Mouse (Mus musculus) hindlimb bud, embryonic 11.5 days (tissue): ENCODE data around the gene Gabra5.

Experiments
- DNase-seq: peaks from one replicate; pipeline ENCODE4 v3.0.0-alpha.2; 2012; ENCODE audit warnings: low read depth, low spot score; ENCODE audit errors: extremely low spot score

The Gabra5 gene

DNA sequence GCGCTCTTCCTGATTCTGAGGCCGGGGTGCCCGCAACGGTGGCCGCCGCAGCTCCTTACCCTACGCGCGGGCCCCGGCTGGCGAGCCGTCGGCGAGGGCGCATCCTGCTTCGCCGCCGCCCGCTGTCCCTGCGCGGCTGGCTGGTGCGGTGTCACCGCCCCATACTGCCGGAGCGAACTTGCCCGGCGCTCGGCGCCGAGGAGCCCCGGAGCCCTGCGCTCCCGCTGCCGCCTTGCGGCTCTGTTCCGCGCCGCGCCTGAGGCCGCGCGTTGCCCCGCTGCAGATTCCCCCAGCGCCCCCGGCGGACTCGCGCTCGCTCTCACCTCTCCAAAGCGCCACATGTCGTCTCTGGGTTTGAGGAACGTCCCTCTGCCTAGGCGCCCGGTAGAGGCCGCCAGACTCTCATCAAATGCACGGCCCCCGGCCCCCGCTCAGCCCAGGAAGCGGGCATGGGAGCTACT lies at the start of gene Gabra5:
Gabra5 (minus strand) TSS at position 379 of the 461 bp plus-strand sequence.
- no peak for DNase-seq

DNA sequence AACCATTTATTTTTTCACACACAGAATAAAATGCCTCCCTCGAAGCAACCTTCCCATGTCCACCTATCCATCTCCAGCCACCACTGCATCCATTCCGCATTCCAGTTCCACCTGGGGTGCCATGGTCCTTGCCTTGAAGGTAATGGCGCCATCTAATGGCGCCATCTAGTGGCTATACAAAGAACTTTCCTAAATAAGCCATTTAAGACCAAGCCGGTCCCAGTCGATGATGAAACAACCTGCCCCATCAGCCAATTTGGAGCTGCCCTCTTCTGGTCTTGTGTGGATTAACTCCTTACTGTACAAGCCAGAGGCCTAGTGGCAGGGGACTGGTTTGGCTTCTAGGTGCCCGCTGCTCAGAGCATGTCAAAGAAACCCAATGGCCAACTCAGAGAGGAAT lies 28.7 kb upstream of the Gabra5 start:
- peak; percentile 0 for DNase-seq

DNA sequence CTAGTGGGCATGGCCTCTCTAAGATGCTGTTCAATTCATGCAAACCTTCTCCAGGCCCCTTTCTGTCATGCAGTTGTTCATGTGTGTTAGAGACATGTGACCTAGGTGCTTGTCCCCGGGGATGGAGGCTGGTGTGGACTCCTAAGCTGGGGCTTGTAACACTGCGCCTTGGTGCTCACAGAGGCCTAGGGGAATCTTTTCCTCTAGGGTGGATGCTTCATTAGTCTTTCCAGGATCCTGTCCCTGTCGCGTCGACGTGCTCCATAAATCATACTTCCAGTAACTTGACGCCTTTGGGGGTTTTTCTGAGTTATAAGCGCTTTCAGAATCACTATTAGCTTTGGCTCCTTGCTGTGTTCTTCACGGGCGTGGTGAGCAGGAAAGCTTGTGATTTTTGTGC lies 22.8 kb upstream of the Gabra5 start:
- no peak for DNase-seq

DNA sequence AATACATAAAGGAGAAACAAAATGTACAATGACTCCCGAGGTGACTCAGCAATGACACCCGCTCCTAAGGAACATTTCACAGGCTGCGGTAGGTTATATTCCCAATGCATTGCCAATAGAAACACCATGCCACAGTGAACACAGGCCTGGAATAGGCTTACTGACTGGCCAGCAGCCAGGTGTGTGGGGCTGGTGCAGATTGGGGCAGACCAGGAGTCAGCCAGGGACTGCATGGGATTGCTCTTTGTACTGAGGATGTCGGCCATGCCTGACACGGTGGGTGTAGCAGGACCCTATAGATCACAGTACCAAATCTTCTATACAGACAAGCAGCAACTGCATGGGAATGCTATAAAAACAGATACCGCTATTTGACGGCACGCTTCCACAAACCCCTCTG lies 20.1 kb upstream of the Gabra5 start:
- DNase-seq: no peak

DNA sequence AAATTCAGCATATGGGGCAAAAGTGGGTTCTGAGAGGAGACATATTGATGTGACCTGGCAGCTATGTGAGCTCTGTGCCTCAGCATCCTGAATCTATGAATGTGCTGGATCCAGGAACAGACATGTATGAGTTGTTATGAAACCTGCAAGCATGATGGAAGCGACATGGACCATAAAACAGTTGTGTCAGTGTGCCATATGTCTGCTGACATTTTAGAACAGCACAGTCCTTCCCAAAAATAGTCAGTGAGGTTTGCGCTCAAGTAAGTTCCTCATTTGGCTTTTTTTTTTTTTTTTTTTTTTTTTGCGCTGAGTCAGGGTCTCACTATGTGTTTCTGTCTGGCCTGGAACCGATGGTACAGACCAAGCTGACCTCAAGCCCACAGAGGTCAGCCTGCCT lies 19.6 kb upstream of the Gabra5 start:
- DNase-seq: no peak

DNA sequence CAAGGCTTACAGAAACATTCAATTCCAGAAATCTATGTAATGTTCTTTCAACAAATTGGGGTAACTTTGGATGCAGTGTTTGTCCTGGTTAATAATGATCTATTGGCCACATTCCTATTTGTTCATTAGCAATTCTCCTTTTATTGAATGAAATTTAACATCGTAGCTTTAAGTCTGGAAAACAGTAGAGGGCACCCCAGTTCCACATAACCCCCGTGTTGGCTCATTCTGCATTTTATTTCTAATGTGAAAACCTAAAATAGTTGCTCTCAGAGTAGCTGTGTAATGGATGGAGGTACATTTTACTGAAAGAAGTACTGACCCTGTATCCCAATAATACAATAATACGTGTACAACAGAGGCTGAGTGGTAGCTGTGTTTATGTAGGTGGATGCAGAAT lies 3.1 kb upstream of the Gabra5 start:
- no peak for DNase-seq

DNA sequence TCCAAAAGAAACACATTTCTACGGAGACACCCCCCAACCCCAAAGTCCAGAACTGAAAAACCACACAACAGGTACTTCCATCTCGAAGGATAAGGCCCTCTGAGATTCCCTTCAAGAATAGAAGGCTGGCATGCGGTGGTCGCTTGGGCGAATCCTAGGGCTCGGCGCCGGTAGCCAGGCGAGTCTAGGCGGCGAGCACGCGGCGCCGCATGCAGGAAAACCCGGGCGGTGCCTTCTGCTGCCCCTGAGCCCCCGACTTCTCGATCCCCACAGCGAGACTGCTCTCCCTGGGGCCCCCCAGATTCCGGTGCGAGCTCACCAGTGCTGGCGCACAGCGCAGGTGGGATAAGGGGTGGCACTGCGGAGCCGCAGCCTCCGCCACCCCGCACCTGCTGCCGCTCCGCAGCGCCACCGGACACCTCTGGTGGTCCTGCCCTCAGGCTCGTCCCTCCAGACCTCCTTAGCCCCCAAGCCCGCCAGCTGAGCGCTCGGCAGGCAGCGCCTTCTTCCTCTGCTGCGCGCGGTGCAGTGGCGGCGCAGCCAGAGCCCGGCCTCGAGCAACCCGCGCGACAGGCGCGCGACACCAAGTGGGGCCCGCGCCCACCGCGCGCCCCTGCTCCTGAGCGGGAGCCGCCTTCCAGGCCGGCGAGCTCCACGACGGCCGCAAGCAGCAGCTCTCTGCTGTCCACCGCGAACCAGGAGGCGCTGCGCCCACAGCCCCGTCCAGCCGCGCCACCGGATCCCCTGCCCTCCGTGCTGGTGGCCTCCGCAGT lies 813 bp downstream of the Gabra5 start:
- no peak for DNase-seq

DNA sequence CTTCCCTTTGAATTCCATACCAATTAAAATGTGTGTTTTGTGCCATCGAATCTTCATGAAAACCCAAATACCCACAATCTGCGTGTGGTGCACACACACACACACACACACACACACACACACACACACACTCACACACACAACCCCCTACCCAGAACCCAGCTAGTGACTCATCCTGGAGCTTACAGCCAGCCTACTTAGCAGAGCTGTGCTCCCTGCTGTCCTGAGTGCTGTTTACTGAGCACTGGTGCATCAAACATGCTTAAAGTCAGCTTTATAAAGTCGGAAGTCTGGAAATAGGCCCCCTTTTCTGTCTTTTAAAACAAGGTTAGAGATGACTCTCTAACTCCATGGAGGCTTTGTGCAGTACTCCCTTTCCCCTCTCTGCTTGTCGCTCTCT lies 7.0 kb downstream of the Gabra5 start:
- DNase-seq: no peak

DNA sequence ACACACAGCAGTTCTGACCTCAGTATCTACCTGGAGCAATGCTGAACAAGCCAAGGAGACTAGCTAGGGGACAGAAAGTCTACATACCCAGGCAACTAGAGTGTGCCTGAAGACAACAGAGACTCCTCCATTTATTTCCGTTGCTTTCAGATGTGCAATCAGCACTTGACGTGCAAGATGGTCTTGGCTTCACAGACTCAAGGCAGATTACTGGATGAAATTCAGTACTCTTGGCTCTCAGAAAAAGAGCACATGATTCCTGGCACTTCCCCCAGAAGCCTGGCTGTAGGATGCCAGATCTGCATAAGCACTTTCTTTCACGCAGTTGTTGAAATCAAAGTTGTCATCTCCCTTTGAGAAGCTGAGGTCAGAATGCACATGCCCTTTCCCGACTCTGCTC lies 18.1 kb downstream of the Gabra5 start:
- DNase-seq: no peak

DNA sequence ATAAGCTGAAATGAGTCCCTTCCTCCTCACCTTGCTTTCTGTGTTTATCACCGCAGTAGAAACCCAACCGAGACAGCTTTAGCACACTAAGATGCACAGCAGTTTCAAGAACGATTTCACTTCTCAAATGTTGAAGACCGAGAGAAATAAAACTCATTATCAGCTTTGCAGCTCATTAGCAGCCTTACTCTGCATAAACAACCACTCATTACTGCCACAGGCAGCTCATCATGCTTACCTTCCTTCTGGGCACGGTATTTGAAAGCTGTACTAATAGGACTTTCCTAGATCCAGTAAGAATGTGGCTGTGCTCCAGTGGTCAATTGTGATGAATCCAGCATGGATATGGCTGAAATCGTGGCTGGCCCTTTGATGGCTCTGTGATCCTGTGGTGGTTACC lies 23.0 kb downstream of the Gabra5 start:
- no peak for DNase-seq

DNA sequence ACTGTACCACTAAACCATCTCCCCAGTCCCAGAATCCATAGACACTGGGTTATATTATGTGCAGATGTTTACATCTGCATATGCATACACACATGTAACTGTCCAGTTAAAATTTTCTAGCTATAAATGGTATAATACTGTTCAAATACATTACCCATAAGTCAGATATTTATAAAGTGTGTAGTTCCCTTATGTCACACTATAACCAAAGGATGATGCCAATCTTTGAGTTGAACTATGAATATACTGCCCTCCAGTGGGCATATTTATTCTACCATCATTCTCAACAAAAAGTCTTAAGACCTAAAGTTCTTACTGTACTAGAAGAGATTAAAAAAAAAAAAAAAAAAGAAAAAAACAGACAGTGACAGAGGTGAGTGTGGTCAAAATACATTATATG lies 27.0 kb downstream of the Gabra5 start:
- no peak for DNase-seq

DNA sequence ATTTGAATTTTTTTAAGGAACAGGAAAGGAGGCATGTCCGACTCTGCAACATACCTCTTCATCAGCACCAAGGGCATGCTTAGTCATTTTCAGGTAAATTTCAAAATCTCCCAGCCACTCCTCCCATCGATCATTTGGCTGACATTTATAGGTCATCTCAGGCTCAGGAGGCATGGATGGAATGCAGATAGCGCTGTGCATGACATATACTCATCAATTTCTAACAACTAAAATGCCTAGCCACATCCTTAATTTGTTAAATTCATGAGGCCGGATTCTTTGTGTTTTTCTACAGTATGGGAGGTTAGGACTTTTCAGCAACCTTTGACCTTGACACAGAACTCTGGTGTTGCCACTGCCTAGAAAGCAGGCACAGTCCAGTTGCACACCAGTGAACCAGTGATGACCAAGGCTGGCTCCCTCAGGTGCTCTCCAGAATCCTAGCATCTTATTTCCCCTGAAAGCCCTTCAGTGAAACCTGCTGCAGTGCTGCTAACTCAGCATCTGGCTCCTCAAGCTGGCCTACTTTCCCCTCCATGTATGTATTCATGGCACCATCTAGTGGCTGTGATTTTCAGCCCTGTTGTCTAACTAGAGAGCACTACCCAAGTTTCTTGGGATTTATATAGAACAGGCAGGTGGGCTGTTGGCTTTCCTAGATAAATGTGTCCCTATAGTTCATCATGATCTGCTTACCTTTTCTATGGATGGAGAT lies 35.9 kb downstream of the Gabra5 start:
- peak; percentile 5 for DNase-seq

DNA sequence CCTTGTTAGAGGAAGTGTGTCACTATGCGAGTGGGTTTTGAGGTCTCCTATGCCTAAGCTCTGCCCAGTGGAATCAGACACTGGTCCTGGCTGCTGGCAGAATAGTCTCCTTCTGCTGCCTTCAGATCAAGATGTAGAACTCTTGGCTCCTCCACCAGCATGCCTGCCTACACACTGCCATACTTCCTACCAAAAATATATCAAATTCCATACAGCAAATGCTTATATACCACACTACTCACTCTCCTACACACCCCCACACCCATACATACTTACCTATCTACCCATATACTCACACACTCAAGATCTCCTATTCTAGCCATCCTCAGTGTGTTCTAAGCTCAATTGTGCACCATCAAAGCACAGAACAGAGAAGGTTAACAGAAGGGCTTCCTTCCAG lies 38.5 kb downstream of the Gabra5 start:
- no peak for DNase-seq

DNA sequence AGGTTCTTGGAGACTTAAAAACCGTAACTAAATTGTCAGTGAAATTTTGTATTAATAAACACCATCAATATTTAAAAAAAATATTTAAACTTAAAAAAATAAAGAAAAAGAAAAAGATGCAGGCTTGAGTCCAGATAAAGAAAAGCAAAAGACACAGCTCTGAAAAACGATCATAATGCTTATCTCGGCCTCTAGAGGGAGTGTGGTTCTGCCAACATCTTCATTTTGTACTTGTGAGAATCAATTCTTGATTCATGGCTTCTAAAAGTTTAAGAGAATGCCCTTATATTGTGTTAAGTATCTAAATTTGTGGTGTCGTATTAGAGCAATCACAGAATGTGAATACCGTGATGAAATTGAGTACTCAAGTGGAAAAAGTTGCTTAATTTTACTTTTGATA lies 49.5 kb downstream of the Gabra5 start:
- no peak for DNase-seq

DNA sequence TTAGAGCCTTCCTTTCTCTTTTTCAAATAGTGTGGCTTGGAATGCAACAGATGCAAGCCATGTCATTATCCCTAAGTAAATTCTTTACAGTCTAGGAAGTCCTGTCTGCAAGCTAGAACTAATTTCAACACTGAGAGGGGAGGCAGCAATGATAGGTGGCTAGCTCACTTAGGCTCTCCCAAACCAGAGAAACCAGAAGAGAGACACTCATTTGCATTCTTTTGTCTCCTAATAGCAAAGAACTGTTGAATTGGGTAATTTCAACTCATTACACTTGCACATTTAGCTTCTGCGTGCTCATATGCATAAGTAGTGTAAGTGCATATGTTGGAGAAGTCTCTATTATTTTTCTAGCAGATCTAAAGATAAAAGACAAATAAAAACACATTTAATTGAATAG lies 61.6 kb downstream of the Gabra5 start:
- DNase-seq: no peak

DNA sequence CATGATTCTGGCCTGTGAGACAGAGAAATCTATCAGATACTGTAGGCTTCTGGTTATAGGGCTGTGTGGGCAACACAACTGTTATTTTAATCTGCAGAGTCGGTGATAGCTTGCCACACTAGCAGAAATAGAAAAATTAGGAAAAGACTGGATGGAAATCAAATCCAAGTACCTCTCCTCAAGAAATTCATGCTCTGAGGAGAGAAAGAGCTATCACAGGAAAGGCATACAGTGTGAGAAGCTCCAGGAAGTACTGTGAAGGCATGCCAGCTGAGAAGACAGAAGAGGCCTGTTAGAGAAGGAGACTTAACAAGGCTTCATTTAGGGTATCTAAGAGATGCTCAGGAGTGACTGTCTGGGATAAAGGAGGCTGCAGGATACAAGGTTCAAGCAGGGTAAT lies 87.2 kb downstream of the Gabra5 start:
- DNase-seq: no peak

DNA sequence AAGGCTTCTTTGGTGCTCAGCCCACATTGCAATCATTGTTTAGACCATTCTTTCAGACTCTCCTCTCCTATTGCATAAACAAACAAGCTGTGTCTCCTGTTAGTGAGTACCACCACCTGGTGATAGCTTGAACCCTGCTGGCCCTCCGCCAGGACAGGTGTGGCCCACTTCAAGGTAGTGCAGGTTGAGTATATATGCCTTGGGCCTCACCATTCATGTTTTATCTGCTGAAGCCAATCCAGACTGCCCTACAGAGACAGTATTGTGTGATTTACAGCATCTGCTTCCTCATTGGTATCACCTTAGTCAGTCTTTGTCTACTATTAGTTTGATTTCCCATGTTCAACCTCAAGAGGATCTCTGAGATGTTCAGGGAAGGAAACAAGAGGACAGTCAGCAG lies 88.8 kb downstream of the Gabra5 start:
- no peak for DNase-seq

DNA sequence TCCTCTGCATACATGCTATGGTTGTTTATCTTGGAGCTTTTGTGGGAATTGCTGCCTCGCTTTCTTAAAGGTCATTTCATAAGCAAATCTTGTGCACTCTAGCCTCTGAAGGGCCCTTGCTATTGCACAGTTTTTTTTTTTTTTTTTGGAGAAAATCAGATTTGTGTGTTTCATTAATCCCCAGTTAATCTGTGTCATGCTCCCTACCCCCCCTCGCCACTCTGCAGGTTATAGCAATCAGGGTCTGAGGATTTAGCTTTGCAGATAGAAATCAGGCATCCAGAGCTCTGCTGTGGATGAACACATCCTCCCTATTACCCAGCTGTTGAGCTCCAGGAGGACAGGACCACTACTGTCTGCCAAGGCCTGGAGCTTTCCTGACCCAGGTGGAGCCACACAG lies 90.5 kb downstream of the Gabra5 start, which contains the start of gene Gabrb3:
Gabrb3 (plus strand) TSS at position 301 of the 400 bp plus-strand sequence.
- no peak for DNase-seq

DNA sequence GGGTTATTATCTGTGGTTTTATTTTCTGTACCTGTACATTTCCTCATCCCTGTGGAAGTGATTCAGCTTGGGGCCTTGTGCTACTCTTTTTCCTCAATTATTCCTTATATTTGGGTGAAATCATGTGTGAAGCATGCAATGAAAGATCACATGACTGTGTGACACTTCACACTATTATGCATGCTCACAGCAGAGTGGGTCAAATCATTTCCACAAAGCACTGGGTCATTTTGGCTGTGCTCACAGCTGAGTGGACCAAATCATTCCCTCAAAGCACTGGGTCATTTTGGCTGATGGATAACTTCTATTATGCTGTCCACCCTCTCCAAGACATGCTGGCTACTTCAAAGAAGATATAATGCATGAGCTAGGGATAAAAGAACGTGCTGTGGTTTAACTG lies 97.0 kb downstream of the Gabra5 start:
- DNase-seq: no peak

DNA sequence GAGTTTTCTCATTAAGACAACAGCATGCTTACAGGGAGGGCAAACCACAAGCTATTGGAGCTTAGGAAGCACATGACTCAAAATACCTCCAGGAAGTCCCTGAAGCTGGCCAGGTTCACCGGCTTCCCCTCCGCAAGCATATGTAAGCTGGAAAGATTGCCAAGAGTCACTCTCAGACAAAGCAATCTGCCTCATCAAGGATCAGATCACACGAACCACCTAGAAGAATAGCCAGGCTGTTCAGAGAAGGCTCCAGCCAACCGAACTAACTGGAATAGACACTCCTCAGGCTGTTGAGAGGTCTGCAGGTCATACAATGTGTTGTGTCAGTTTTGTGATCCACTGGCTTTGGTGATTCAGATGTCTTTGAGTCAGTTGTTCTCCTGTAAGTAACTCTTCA lies 98.7 kb downstream of the Gabra5 start:
- no peak for DNase-seq

DNA sequence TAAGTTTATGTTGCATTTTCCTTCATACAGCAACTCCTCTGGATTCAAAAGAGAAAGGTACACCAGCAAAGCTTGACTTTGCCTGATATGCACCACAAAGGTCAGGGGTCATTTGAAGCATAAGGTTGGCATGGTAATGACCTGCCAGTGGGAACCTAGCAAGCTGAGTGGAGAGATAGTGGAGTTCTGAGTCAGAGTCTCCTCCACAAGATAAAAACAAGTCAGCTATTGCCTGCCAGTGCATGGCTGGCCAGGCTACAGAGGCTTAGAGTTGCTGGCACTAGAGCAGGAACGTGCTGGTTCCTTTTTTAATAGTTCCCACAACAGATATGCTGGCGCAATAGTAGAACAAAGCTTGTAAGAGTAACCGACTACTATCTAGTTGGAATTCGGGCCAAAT lies 116.3 kb downstream of the Gabra5 start:
- no peak for DNase-seq

DNA sequence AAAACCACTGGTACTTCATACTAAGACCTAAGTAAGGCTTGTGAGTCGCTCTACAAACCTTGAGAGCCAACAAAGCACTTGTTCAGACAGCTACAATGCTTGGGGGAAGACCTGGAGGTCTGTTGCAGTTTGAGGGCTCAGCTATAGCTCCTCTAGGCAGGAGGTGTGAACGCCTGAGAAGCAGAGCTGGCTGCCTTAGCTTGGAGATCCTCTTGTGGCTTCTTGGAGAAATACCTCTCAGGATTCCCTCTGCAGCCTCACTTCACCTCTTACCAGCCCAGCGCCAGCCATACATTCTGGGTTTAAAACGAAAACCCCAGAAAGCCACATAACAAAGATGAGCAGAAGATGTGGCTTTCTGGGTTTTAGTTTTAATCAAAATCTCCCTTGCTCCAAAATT lies 119.8 kb downstream of the Gabra5 start:
- DNase-seq: no peak

DNA sequence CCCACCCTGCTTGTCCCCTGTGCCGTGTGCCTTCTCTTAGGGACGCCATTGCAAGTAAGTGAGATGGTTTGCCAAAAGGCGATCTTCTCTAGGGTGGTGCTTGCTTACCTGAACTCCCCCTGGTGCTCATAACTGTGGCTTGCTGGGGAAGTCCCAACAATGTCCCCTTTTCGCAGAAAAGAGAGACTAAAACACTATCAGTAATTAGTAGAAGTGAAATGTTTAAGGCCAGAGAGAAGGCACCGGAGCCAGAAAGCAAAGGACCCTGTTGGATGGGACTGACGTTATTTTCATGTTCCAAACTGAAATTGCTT lies 122.6 kb downstream of the Gabra5 start:
- no peak for DNase-seq
